Mouse (Mus musculus) brain, embryonic 18.5 days (tissue): ENCODE results near the gene Srl.

ENCODE experiments used
- DNase-seq: peaks from one replicate; pipeline ENCODE4 v3.0.0-alpha.2; 2012; ENCODE audit warnings: low read depth, low spot score

The Srl gene

DNA sequence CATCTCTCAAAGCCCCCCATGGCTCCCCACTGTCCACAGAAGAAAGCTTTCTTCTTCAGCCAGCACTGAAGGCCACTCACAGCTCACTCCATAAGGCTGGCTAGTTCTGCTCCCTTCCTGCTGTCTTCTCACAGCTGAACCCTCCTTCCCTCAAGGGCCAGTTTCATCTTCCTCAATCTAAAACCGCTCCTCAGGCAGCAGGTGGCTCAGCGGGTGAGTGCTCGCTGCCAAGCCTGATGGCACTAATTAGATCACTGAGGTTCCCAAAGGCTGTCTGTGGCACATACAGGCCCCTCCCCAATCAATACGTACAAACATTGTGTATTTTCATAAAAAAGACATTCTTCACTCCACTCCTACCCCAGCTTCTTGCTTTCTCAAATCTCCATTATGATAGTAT, 22.5 kb downstream of the Srl start:
- DNase-seq: no peak

DNA sequence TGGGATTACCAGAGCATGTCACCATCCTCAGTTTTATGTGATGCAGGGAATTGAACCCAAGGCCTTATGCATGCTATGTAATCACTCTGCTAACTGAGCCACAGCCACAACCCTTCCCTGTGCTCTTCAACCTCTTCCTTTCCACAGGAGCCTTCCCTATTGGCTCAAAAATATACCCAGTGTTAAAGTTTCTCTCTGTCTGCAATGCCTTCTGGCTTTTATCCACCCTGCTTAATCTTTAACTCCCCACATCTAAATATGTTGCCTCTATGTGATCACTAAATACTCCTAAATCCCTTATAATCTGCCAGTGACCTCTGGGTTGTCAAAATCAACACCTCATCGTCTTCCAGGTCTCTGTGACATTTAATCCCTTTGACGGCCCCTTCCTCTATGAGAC, 23.7 kb downstream of the Srl start:
- no peak for DNase-seq

DNA sequence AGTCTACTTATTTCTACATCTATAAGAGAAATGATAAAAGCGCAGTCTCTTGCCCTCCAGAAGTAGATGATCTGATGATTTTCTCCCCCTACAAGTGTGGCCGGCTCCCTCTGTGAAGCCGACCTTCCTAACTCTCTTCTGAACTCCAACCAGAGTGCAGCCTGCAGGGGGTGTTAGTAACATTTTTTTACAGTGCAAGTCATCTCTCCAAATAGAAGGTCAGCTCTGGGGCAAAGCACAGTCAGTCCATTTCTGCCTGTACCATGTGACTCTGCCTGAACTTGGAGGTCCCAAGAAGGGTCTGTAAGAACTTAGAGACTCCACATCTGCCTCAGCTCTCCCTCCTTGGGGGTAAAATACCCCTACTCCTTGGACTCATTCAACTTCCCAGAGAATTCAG, 27.2 kb downstream of the Srl start:
- DNase-seq: no peak

DNA sequence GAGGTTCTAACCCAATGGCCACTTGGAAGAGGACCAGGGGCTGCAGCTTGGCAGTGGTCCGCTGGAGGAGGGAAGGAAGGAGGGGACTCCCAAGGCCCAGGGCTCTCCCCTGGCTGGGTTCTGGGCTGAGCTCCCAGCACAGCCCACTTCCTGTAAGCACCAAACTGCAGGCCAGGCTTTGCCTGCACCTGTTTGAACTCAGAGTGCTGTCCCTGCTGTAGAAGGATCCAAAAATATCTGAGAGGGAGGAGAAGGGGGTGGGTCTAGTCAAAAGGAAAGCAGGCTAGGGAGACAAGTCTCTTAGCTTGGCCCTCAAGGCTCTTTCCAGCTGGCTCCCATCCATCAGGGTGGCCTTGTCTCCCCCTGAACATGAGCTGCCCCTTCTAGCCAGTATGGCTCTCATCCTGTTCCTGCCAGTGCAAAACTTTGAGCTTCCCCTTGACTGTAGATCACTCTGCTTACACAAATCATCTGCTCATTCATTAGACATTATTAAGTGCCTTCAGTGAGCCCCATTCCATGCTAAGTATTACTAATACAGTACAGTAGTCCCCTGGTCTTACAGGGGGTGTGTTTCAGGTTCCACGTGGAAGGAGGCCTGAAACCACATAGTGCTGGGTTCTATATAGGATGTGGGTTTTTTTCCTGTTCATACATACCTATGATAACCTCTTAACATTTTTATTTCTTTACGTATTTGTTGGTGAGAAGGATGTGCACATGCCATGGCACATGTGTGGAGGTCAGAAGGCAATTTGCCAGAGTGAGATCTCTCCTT, 28.8 kb downstream of the Srl start:
- DNase-seq: peak; percentile 6

DNA sequence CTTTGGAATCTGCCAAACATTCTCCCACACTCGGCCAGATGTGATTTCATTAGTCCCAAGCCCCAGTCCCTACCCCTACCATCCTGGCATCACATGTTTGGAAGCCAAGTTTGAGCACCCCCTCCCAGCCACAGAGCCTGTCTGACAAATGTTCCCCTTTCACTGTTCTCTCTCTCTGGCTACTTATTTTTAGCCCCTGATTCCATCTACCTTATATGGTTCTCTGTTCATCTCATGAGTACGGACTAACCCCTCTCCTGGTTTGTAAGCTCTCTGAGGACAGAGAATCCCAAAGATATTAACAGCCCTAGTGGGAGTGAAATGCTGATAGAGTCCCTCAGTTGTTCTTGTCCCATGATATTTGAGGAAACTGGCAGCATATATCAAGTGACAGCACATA, 30.2 kb downstream of the Srl start:
- DNase-seq: no peak

DNA sequence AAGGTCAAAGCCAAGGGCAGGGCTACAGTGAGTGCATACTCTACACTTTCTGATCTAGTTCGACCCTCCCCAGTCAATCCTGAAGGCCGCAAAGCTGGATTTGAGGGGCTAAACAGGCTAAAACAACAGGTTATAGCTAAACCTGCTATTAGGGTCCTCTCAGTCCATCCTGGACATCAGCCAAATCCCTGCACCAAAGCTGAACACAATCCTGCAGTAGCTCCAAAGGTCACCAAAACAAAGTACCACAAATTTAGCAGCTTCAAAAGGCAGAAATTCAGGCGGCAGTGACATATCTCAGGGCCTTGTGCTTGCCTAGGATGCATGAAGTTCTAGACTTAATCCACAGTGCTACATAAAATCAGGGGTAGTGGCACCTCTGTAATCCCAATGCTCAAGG, 35.4 kb downstream of the Srl start:
- DNase-seq: no peak

DNA sequence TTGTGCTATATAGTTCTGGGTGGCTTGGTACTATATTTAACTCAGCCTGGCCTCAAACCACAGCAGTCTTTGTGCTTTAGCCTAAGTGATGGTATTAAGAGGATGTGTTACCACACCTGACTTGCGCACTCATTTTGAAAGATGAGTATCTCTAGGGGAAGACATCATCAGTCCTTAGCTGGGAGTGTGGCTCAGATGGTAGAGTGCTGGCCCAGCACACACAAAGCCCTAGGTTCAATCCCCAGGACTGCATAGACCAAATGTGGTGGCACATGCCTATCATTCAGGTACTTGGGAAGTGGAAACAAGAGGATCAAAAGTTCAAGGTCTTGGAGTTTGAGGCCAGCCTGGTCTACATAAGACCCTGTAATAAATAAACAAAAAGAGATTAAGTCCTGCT, 38.1 kb downstream of the Srl start:
- no peak for DNase-seq

DNA sequence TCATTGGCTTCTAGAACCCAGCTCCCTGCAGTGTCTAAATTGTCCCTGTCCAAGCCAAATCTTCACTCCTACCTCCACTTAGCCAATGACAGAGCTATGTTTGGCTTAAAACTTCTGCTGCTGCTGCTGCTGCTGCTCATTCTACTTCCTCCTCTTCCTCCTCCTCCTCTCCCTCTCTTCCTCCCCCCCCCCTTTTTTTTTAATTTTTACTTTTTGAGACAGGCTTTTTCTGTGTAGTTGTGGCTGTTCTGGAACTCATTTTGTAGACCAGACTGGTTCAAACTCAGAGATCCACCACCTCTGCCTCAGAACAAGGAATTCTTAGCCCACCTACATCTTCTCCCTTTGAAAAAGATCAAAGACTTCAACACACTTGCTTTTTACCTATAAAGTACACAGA, 39.0 kb downstream of the Srl start:
- DNase-seq: no peak

DNA sequence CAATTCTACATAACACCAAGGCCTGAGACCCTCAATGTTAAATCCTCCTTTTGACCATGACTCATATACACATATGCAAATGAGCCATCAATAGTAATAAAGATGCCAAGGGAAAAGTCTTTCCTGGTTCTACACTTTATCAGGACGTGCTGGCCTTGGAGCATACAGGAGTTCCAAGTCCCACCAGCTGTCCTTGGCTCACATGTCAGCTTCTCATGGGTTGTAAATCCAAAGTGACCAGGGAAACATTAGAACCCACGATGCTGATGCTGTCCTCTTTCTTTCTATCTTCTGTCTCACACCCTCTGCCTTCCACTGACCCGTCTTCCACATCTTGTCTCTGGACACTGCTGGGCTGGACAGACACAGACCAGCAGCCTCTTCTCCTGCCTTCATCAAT, 39.9 kb downstream of the Srl start:
- DNase-seq: no peak

DNA sequence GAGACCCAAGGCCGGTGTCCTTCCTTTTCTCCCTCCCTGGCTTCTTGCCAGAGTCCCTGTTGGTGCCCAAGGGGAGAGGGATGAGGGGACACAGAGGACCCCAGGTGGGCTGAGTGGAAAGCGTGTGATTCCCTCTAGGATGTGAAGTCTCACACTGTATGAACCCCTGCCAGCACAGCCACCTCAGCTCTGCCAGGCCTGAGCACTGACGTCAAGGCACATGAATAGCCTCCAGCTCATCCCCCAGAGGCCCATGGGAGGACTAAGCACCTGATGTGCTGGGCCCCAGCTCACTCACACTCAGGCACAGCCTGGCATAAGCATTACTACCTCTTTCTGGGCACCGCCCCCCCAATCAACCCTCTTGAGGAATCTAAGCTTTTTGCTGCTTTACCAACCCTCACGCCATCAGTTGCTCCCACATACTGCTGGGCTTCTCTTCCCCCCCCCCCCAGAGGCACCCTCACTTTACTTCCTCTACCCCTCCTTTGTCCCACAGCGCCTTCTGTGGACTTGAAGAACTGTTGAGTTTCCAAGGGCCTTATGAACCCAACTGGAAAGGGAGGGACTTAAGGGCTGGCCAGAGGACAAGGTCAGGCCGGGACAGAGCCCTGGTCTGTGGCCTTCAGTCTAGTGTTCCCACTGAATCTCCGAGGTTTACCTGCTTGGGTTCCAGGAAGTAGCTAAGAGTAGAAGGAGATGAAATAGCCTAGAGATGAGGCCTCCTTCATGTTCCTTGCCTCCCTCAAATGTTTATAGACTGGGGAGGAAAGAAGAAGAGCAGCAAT, 40.8 kb downstream of the Srl start:
- no peak for DNase-seq

DNA sequence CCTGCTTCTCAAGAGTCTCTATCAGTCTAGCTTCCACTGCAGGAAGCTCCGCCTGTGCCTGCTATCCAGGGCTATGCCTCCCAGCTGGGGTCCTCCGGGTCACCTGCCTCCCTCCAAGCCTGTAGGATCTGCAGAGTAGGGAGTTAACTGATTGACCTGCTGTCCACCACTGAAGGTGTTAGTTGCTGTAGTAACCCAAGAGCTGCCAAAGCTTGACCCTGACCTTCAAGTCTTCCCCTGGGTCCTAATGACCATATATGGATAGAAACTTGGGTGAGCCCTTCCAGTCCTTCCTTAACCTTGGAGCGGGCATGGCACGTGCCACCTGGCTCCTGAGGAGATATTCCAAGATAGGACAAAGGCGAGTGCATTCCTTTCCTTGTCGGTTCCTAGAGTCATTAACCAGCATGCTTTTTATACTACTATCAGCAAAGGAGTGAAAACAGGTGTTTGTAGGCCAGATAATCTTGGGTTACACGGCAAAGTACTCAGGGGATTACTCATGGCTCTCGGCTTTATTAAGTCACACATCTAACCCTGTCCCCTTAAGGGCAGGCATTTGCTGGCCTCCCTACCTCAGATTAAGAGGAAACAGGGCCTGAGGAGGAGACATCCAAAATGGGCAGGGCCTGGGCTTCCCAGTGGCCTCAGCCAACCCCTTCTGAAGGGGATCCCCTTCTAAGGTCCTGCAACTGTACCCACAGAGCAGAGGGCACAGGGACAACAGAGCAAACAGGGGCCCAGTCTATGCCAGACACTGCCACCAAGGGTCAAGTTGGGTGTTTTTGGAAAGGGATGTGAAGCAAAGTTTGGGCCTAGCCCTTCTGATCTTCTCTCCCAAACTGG, 43.6 kb downstream of the Srl start:
- no peak for DNase-seq

DNA sequence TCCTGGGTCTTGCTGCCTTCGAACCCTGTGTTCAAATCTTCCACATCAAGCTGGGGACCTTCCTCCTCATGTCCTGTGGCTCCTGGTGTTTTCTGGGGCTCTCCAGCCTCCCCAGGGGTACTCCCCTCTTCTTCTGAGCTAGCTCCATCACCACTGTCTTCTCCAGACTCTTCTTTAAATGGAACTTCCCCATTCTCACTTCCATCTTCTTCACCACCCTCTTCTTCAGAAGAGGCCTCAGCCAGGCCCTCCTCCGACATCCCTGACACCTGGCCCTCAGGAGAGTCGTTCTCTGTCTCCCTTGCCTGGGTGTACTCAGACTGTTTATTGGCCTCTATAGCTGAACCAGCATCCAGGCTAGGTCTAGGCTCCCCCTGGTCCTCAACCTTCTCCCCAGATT, 45.1 kb downstream of the Srl start:
- no peak for DNase-seq

DNA sequence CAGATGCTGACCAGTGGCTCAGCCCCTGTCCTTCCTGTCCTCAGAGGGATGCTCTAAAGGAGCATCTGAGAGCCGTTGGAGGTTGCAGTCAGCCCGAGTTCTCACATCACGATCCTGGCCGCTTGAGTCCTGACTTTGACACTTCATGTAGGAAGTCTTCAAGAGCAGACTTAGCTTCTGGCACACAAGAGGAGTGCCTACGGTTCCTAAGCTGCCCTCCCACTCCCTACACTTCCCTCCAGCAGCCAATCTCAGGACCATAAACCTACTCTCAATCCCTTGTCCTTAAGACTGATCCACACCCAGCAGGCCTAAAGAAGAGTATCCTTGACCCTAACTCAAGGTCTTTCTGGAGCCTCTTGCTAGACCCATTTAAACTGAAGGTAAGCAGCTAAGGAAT, 45.8 kb downstream of the Srl start:
- no peak for DNase-seq

DNA sequence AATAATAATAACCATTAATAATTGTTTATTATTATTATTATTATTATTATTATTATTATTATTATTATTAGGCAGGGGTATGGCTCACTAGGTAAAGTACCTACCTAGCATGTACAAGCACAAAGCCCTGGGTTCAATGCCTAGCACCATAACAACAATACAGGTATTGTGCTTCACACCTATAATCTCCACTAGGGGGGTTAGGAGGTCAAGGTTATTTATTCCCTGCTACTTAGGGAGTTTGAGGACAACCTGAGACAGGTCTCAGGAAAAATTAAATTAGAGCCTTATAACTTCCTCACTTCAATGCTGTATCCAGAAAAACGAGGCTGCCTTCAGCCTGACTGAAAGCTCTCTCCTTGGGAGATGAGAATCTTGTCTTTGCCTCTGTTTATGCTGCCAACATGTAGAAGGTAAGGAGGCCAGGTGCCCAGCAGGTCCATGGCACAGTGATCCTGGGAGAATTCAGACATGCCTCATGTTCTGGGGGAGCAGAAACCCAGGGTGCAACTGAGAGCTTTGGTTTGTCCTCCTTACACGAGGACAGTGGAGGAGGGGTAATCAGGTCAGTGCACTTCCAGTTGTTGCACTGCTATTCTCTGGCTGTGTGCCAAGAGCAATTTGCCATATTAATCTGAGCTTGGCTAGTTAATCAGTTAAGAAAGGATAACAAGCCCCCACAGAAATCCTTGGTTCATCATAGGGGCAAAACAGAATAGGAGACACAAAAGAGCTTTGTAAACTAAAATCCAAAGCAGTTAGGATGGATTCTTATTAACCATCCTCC, 48.6 kb downstream of the Srl start:
- DNase-seq: no peak

DNA sequence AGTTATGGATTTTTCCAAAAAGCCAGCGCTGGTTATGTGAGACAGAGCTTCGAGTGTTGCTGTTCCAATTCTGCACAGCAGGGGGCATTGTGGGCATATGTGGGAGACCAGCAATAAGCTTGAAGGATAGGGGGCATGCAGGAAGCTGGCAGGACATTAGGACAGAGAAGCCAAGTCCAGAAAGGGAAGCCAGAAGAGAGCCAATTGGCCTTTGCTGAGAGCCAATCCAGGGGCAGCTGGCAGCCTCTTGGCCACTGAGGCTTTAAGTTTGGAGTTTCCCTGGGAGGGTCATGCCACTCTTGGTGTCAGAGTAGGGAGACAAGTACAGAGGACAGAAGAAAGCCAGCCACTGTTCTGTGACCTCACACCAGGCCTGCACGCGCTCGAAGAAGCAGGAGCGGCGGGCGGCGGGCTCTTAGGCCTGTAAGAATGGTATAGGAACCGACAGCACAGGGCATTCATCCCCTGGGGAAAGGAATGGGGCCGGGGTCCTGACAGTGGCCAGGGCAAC, 52.4 kb downstream of the Srl start:
- DNase-seq: peak; percentile 72

DNA sequence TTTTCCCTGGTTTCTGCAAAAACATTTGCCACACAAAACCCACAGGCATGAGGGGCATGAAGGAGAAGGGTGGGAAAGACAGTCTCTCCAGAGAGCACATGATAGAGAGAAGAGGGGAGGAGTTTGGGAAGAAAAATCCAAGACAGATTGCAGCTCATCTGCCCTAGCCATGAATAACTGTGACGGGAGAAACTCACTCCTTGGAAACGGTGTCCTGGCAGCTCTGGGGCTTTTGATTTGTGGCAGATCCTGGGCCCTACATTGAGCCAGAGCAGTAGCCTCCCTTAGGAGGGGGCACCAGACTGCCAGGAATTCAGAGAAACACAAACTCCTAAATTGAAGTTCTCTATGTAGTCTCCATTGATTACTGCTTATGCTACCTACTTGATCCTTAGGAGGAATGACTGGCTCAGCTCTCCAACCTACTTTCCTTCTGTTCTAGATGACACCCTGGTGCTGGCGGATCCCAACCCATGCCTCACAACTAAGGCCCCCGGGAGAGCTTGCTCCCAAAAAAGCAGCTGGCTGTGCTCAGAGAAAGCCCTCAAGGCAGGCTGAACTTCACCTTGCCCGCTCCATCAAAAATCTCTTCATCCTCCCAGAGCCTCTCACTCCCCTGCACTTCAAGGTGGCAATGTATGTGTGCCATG, 60.9 kb downstream of the Srl start:
- peak; percentile 26 for DNase-seq

DNA sequence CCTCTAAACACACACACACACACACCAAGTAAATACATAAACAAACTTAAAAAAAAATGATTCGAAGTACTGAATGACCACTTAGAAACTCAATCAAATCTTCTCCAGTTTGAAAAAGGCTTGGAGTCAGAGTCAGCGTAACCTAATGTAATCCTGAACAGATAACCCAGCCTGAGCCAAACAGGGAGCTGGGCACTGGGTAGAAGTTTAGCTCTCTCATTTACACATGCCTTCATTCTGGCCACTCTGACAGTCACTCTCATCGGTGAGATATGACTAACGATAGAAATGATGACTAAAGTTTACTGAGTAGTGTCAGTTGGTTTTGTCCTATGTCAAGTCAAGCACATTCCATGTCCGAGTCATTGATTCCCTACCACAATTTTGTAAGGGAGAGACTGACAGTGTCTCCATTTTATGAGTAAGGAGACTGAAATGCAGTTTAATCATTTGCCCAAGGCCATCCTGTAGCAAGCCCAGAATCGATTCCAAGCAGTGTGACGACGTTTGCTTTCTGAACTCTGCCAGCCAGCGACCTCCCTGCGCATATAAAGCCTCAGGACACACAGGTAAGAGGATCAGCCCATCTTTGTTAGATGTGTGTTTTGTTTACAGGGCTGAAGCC, 63.9 kb downstream of the Srl start:
- DNase-seq: no peak

DNA sequence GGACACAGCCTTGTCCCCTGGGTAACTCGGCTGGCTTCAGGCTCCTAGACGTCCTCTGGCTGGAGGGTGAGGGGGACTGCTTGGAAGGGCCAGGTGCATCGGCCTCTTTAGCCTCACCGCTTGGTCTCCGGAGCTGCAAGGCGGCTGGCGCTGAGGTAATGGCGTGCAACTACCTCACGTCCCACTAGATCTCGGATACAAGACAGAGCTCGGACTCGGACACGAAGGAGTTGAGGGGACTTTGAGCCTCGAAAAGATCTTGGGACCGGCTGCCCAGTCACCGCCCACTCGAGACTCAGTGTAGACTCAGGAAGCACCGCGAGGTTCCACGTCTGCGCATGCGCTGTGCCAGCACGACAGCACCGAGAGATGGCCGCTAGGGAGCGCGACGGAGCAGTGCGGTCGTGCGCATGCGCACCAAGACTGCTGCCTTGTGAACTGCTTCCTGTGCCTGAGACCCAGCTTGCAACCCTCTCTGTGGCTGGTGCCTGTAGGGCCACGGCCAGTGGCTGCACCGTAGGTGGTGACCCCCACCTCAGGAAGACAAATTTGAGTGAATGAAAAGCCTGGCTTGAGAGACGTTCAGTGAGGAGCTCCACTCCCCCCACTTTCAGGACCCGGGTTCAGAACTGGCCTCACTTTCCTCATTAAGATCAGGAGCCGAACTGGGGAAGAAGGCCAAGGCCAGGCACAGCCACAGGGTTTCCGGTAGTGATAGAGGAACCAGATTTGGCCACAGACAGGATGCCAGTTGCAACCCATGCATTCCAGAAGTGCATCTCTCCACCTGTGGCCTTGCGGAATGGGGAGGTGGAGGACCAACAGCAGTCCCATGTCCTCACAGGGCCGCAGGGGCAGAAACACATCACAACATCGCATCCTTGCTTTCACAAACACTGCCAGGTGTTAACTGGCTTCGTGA, 66.5 kb downstream of the Srl start:
- DNase-seq: peak; percentile 69
